Mouse (Mus musculus) megakaryocyte progenitor cell, adult 5-6 weeks (primary cell): ENCODE data around the gene B3galt4. TPM values are rescaled to one million over a fixed set of nuclear protein-coding genes. Genes with fewer than 3 reads are reported as not detected.
"Not testable (repeated sequence)": the region's sequence is repeated elsewhere in the genome, so short reads cannot be mapped to it uniquely, and the experiment has no call there.

ENCODE experiments used
- ATAC-seq: replicated peaks from 2 replicates; pipeline ENCODE4 v1.8.0; 2016; ENCODE audit warnings: mild to moderate bottlenecking, moderate TSS enrichment, inconsistent platforms; ENCODE audit not compliant: poor library complexity
- total RNA-seq, 2 experiments: library from RNA; stranded (forward) in 1 of 2; stranded (reverse) in 1 of 2; fragments of 157-497, 149-512 nt in 1 of 2; fragments of 200-1000 nt in 1 of 2; gene quantifications; 2 replicates each; pipeline versions ENCODE4 v1.2.3 to v1.2.4; 2015 to 2017

The B3galt4 gene
- total RNA-seq, 2 experiments from 2014 or later = 1.1 to 5.8 TPM

- ATAC-seq = peak; percentile 53
Observed at GRCm38 (mm10) chr17:33968927-33969326, 17.6 kb upstream of the B3galt4 start.

- peak; percentile 96 for ATAC-seq
Observed at GRCm38 (mm10) chr17:33968489-33968888, 17.2 kb upstream of the B3galt4 start.

- no peak for ATAC-seq
Observed at GRCm38 (mm10) chr17:33965846-33966550, 14.7 kb upstream of the B3galt4 start.

- no peak for ATAC-seq
Observed at GRCm38 (mm10) chr17:33965082-33965845, 14.0 kb upstream of the B3galt4 start.

GRCm38 (mm10) chr17:33962876-33963275, 11.6 kb upstream of the B3galt4 start:
- no peak for ATAC-seq

- ATAC-seq = no peak
Observed at GRCm38 (mm10) chr17:33959948-33960347, 8.7 kb upstream of the B3galt4 start.

- ATAC-seq = no peak
Observed at GRCm38 (mm10) chr17:33959135-33959534, 7.8 kb upstream of the B3galt4 start.

GRCm38 (mm10) chr17:33958451-33958850, 7.2 kb upstream of the B3galt4 start:
- ATAC-seq = no peak

GRCm38 (mm10) chr17:33957493-33957892, 6.2 kb upstream of the B3galt4 start:
- ATAC-seq = no peak

GRCm38 (mm10) chr17:33956336-33956735, 5.0 kb upstream of the B3galt4 start:
- no peak for ATAC-seq

- peak; percentile 68 for ATAC-seq
Observed at GRCm38 (mm10) chr17:33955555-33956214, 4.4 kb upstream of the B3galt4 start, which contains the start of the genes Vps52 and Rps18. Vps52 (plus strand) TSS chr17:33955812. Rps18 (minus strand) TSS chr17:33956001.

- peak; percentile 0; the same call in 1 of the 2 replicates for ATAC-seq
Observed at GRCm38 (mm10) chr17:33954646-33955554, 3.6 kb upstream of the B3galt4 start.

GRCm38 (mm10) chr17:33953961-33954565, 2.8 kb upstream of the B3galt4 start:
- ATAC-seq = no peak

GRCm38 (mm10) chr17:33953310-33953709, 2.0 kb upstream of the B3galt4 start:
- ATAC-seq = no peak

GRCm38 (mm10) chr17:33952879-33953278, 1.6 kb upstream of the B3galt4 start:
- ATAC-seq = no peak

- ATAC-seq = not testable (repeated sequence)
Observed at GRCm38 (mm10) chr17:33952015-33952414, 727 bp upstream of the B3galt4 start.

GRCm38 (mm10) chr17:33950131-33950625, 1.1 kb downstream of the B3galt4 start:
- ATAC-seq = no peak

- ATAC-seq = no peak
Observed at GRCm38 (mm10) chr17:33948905-33949537, 2.3 kb downstream of the B3galt4 start.
